Mouse (Mus musculus): ENCODE measurements at regions not wholly inside any gene's neighbourhood (a gene's known extent, or its start where the extent isn't known, plus 50 kb on each side); places are given as distances from the start of the nearest gene placed in this dataset.

DNA sequence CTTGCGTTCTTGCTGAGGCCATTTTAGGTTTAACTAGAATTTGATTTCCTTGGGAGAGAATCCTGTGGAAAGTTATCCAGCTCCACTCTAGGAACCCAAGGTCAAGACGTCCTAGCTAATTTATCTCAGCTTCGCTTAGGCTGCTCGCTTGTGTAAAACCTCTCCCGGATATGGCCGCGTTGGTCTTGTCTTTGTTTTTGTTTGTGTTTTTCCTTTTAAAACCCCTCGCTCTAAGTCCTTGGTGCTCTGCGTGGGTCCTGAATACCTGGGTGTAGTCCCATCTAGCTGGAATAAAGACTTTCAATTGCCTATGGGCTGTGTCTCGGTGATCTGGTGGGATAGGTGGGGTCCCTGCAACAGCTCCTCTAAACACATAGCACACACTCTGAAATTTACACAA is 144.2 kb downstream of the Ndfip2 start:
- H3K9me3 ChIP-seq (replicated peaks; ENCODE audit: control insufficient read depth, low read length): no peaks in the 10 kb centered on the region
- H3K36me3 ChIP-seq (ENCODE audit: control insufficient read depth, insufficient read depth, low read length): no peaks in the 10 kb centered on the region
- ATAC-seq (ENCODE audit: insufficient read depth, low FRiP score): no peak
- H3K27me3 ChIP-seq (ENCODE audit: control insufficient read depth, insufficient read depth, low read length): 0 out of 2 replicates have a peak, but pooled peaks cover 2% of the 10 kb centered on the region
- no peaks in the 10 kb centered on the region for H3K4me1 ChIP-seq (ENCODE audit: control insufficient read depth, insufficient read depth, low read length)
- H3K27ac ChIP-seq (ENCODE audit: low read length): no peak overlapping the region
- 96% methylated on average over 10 of the region's 10 CpGs for WGBS
- H3K9ac ChIP-seq (ENCODE audit: low read length): no peak overlapping the region
- H3K4me2 ChIP-seq (ENCODE audit: low read depth, low read length): no peak overlapping the region
- no peak overlapping the region for H3K4me3 ChIP-seq (replicated peaks; ENCODE audit: low read length)

DNA sequence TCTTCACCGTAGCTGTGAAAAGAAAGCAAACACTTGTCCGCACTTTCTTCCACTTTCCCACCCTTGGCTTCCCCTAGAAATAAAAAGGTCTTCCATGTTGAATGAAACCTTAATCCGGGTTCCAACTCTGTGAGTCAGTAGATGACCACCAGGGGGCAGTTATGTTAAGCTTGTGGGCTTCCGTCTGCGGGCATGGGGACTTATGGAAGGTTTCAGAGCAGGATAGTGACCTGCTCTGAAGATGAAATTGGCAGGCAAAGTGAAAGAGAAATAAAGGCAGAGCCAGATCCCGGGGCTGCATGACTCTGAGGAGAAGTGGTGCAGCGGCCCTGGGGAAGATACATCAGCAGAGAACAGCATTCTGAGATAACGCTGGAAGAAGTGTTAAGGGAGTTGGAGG is 139.1 kb downstream of the Ndfip2 start:
- Histone ChIP-seq H3K9ac (ENCODE audit: low read length) (no peak overlapping the region), H3K9me3 (replicated peaks; ENCODE audit: control insufficient read depth, low read length) (no peaks in the 10 kb centered on the region), H3K27me3 (ENCODE audit: control insufficient read depth, insufficient read depth, low read length) (0 out of 2 replicates have a peak, but pooled peaks cover 2% of the 10 kb centered on the region), H3K36me3 (ENCODE audit: control insufficient read depth, insufficient read depth, low read length) (no peaks in the 10 kb centered on the region), H3K4me2 (ENCODE audit: low read depth, low read length) (0 out of 2 replicates have a peak overlapping the region, but pooled peaks have one; percentile 6), H3K27ac (ENCODE audit: low read length) (no peak overlapping the region), H3K4me3 (replicated peaks; ENCODE audit: low read length) (no peak overlapping the region), H3K4me1 (ENCODE audit: control insufficient read depth, insufficient read depth, low read length) (no peaks in the 10 kb centered on the region)
- 23% methylated on average over 8 of the region's 8 CpGs for WGBS
- ATAC-seq (ENCODE audit: insufficient read depth, low FRiP score): peak; percentile 40; the same call in 1 of the 2 replicates

DNA sequence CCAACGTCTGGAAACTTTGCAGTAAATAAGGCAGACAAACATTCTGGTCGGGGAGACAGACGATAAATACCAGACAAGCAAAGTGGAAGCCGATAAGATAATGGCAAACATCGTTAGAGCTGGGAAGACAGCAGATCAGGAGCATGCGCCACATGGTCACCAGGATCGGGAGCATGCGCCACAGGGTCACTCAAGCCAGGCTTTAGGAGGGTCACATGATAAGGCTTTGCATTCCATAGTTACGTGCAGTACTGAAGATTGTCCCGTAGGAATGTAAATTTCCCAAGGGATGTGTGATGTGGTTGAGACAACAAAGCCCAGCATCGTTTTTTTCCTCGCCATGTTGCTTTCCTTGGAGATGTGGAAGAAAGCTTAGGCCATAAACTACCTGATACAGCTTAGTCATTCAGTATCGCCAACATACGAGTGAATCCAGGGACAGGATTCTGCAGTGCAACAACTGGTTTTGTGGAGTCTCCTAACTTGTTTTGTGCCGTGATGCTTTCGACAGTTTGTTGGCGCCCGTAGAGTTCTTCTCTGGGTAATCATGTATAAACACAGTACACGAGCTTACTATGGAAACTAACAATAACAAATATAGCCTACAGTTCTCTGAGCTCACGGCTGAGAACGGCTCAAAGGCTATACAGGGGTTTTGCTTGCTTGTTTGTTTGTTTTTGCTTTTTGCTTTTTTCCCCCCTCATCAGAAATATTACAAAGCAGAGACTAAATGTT is 133.9 kb downstream of the Ndfip2 start:
- Histone ChIP-seq H3K9ac (ENCODE audit: low read length) (no peak overlapping the region), H3K9me3 (replicated peaks; ENCODE audit: control insufficient read depth, low read length) (no peaks in the 10 kb centered on the region), H3K36me3 (ENCODE audit: control insufficient read depth, insufficient read depth, low read length) (no peaks in the 10 kb centered on the region), H3K4me3 (replicated peaks; ENCODE audit: low read length) (no peak overlapping the region), H3K4me2 (ENCODE audit: low read depth, low read length) (no peak overlapping the region), H3K4me1 (ENCODE audit: control insufficient read depth, insufficient read depth, low read length) (no peaks in the 10 kb centered on the region), H3K27me3 (ENCODE audit: control insufficient read depth, insufficient read depth, low read length) (no peaks in the 10 kb centered on the region), H3K27ac (ENCODE audit: low read length) (no peak overlapping the region)
- ATAC-seq (ENCODE audit: insufficient read depth, low FRiP score): no peak
- WGBS: 68% methylated on average over 21 of the region's 21 CpGs

DNA sequence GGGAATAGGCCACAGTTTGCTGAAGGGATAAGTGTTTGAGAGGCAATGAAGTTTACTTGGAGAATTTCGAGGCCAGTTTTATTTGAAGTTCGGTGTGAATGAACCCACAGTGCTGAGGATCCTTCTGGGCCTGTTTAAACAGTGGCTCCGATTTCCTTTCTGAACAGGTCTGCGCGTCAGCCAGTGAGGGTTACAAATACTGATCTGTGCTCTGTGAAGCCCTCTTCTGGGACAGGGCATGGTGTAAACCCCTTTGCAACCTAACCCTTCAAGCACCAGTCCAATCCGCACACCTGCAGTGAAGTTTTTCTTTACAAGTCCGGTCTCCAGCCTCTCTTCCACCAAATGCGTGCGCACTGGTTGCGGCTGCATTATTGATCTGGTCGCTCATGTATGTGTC is 133.1 kb downstream of the Ndfip2 start:
- Histone ChIP-seq H3K4me3 (replicated peaks; ENCODE audit: low read length) (no peak overlapping the region), H3K9ac (ENCODE audit: low read length) (no peak overlapping the region), H3K4me1 (ENCODE audit: control insufficient read depth, insufficient read depth, low read length) (no peaks in the 10 kb centered on the region), H3K36me3 (ENCODE audit: control insufficient read depth, insufficient read depth, low read length) (no peaks in the 10 kb centered on the region), H3K9me3 (replicated peaks; ENCODE audit: control insufficient read depth, low read length) (no peaks in the 10 kb centered on the region), H3K4me2 (ENCODE audit: low read depth, low read length) (no peak overlapping the region), H3K27me3 (ENCODE audit: control insufficient read depth, insufficient read depth, low read length) (no peaks in the 10 kb centered on the region), H3K27ac (ENCODE audit: low read length) (no peak overlapping the region)
- 73% methylated on average over 11 of the region's 11 CpGs for WGBS
- no peak for ATAC-seq (ENCODE audit: insufficient read depth, low FRiP score)

DNA sequence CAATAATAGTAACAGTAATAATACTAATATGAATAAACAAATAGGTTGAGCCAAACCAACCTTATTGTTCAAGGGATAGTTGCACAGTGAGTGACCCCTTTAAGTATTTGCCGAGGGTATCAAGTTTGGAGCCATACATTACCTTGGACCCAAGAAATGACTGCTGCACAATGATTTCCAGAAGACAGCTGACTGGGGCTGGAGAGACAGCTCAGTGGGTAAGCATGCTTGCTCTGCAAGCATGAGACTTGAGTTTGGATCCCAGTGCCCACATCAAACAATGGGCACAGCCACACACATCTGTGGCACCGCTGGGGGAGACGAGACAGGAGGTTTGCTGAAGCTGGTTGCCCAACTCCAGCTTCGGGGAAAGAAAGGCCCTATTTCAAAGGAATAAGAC is 126.7 kb downstream of the Ndfip2 start:
- no peak overlapping the region for H3K27ac ChIP-seq (ENCODE audit: low read length)
- H3K9me3 ChIP-seq (replicated peaks; ENCODE audit: control insufficient read depth, low read length): no peaks in the 10 kb centered on the region
- no peak overlapping the region for H3K9ac ChIP-seq (ENCODE audit: low read length)
- H3K4me3 ChIP-seq (replicated peaks; ENCODE audit: low read length): no peak overlapping the region
- H3K4me2 ChIP-seq (ENCODE audit: low read depth, low read length): no peak overlapping the region
- 90% methylated on average over 4 of the region's 4 CpGs for WGBS
- H3K4me1 ChIP-seq (ENCODE audit: control insufficient read depth, insufficient read depth, low read length): peaks cover 3% of the 10 kb centered on the region; the same call in 1 of the 2 replicates
- no peaks in the 10 kb centered on the region for H3K36me3 ChIP-seq (ENCODE audit: control insufficient read depth, insufficient read depth, low read length)
- H3K27me3 ChIP-seq (ENCODE audit: control insufficient read depth, insufficient read depth, low read length): no peaks in the 10 kb centered on the region
- no peak for ATAC-seq (ENCODE audit: insufficient read depth, low FRiP score)

DNA sequence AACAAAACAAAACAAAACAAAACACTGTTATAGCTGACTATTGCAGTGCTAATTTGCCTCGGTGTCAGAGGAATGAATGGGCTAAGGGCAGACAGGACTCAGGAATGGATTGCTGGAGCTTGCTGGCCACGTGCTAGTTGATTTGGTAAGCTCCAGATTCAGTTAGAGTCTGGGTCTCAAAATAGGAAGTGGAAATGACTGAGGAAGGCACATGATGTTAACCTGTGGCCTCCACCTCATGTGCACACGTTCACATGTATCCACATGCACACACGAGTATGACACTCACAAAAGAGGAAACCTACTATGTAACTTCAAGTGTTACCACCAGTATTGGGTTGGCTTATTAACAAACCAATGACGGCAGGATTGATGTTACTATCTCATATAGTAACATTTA is 125.0 kb downstream of the Ndfip2 start:
- WGBS: 70% methylated on average over 5 of the region's 5 CpGs
- Histone ChIP-seq H3K27me3 (ENCODE audit: control insufficient read depth, insufficient read depth, low read length) (no peaks in the 10 kb centered on the region), H3K27ac (ENCODE audit: low read length) (no peak overlapping the region), H3K9ac (ENCODE audit: low read length) (no peak overlapping the region), H3K4me3 (replicated peaks; ENCODE audit: low read length) (no peak overlapping the region), H3K9me3 (replicated peaks; ENCODE audit: control insufficient read depth, low read length) (no peaks in the 10 kb centered on the region), H3K4me1 (ENCODE audit: control insufficient read depth, insufficient read depth, low read length) (peaks cover 3% of the 10 kb centered on the region; the same call in 1 of the 2 replicates), H3K4me2 (ENCODE audit: low read depth, low read length) (no peak overlapping the region), H3K36me3 (ENCODE audit: control insufficient read depth, insufficient read depth, low read length) (no peaks in the 10 kb centered on the region)
- ATAC-seq (ENCODE audit: insufficient read depth, low FRiP score): no peak

DNA sequence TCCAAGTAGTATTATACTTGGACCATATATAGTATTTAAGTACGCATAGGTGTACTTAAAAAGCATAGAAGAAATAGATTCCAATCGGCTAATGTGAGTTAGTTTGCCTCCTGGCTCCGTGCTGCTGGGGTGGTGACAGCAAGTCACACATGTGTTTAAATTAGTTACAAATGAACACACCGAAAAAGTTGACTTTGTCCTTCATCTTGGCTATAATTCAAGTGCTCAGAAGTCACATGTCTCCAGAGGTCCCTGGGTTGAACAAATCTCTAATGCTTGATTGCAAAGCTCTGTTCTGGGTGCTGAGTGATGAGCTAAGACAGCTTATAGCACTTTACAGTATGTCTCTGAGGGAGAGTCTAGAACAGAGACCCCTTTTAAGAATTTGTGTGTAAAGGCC is 121.7 kb downstream of the Ndfip2 start:
- no peaks in the 10 kb centered on the region for H3K9me3 ChIP-seq (replicated peaks; ENCODE audit: control insufficient read depth, low read length)
- WGBS: 74% methylated on average over 4 of the region's 4 CpGs
- no peak overlapping the region for H3K27ac ChIP-seq (ENCODE audit: low read length)
- ATAC-seq (ENCODE audit: insufficient read depth, low FRiP score): no peak
- H3K36me3 ChIP-seq (ENCODE audit: control insufficient read depth, insufficient read depth, low read length): no peaks in the 10 kb centered on the region
- H3K4me3 ChIP-seq (replicated peaks; ENCODE audit: low read length): no peak overlapping the region
- no peaks in the 10 kb centered on the region for H3K27me3 ChIP-seq (ENCODE audit: control insufficient read depth, insufficient read depth, low read length)
- no peak overlapping the region for H3K4me2 ChIP-seq (ENCODE audit: low read depth, low read length)
- no peak overlapping the region for H3K9ac ChIP-seq (ENCODE audit: low read length)
- H3K4me1 ChIP-seq (ENCODE audit: control insufficient read depth, insufficient read depth, low read length): peaks cover 18% of the 10 kb centered on the region

DNA sequence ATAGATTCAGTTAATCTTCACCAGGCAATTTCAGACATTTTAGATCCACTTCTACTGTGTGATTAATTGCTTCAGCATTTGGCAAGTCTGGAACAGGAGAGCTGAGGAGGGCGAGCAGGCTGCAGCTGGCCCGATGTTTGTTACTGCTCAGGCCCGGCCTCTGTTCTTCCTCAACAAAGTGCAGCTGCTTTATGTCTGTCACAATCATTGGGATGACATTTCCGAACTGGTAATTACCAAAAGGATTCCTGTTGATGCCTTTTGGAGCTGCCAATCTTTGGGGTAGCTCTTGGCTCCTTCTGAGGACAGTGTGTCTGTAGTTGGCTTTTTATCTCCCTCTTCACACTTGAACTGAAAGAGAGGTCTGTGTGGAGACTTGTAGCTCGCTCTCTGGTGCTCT is 119.4 kb downstream of the Ndfip2 start:
- H3K4me1 ChIP-seq (ENCODE audit: control insufficient read depth, insufficient read depth, low read length): peaks cover 18% of the 10 kb centered on the region
- no peak overlapping the region for H3K9ac ChIP-seq (ENCODE audit: low read length)
- WGBS: 25% methylated on average over 5 of the region's 5 CpGs
- no peak overlapping the region for H3K27ac ChIP-seq (ENCODE audit: low read length)
- H3K9me3 ChIP-seq (replicated peaks; ENCODE audit: control insufficient read depth, low read length): no peaks in the 10 kb centered on the region
- peak; percentile 85 for ATAC-seq (ENCODE audit: insufficient read depth, low FRiP score)
- no peaks in the 10 kb centered on the region for H3K27me3 ChIP-seq (ENCODE audit: control insufficient read depth, insufficient read depth, low read length)
- H3K36me3 ChIP-seq (ENCODE audit: control insufficient read depth, insufficient read depth, low read length): no peaks in the 10 kb centered on the region
- H3K4me3 ChIP-seq (replicated peaks; ENCODE audit: low read length): no peak overlapping the region
- H3K4me2 ChIP-seq (ENCODE audit: low read depth, low read length): no peak overlapping the region

DNA sequence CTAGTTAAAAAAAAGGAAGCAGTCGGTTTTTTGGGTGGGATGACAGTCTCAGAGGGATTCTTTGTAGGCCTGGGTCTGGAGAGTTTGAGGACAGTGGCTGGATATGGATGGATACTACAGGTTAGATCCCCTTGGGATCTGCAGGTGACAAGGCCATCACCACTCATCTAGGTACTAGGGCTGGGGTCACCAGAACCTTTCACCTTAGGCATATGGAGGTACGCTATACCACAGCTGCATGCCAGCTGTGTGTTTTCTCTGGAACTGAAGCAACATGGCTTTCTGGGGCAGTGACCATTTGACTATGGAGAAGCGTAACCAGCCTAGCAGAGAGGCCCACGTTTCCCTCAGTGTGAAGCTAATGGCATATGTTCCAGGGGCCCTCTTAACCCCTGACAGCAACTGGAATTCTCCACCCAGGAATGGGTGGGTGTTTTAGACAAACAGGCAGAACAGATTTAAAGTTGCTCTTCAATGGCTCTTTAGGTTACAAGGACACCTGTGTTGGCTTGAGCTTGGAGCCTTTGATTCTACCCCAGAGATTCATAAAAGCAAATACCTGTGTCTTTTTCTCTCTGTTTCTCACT is 118.8 kb downstream of the Ndfip2 start:
- H3K27ac ChIP-seq (ENCODE audit: low read length): peak overlapping the region; percentile 3; the same call in 1 of the 2 replicates
- H3K36me3 ChIP-seq (ENCODE audit: control insufficient read depth, insufficient read depth, low read length): no peaks in the 10 kb centered on the region
- peaks cover 15% of the 10 kb centered on the region for H3K4me1 ChIP-seq (ENCODE audit: control insufficient read depth, insufficient read depth, low read length)

More for the DNA sequence above, 118.8 kb downstream of the Ndfip2 start:
- 55% methylated on average over 4 of the region's 4 CpGs for WGBS
- Histone ChIP-seq H3K4me3 (replicated peaks; ENCODE audit: low read length) (no peak overlapping the region), H3K4me2 (ENCODE audit: low read depth, low read length) (no peak overlapping the region), H3K9me3 (replicated peaks; ENCODE audit: control insufficient read depth, low read length) (no peaks in the 10 kb centered on the region), H3K27me3 (ENCODE audit: control insufficient read depth, insufficient read depth, low read length) (no peaks in the 10 kb centered on the region), H3K9ac (ENCODE audit: low read length) (no peak overlapping the region)
- no peak for ATAC-seq (ENCODE audit: insufficient read depth, low FRiP score)
